Comparison of ENCODE assay signal across 10 mouse cellular contexts in the genomic region with DNA sequence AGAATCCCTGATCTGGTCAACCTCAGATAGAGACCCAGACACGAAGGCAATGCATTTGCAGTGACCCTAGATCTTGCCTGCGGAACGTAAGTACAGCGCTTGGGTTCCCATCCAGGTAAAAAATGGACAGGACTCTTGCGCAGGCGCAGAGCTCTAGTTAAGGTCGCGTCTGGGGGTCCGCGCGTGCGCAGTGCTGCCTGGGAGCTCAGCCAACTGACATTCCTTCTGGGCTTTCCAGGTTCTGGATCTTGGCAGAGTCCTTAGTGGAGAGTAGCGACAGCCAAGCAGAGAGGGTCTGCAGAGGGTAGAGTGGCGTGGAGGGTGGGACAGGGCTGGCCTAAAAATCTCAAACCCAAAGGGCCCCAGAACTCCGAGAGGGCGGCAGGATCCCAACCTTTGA. TPM values are rescaled to one million over a fixed set of nuclear protein-coding genes. Genes with fewer than 3 reads are reported as not detected.
DNase-seq lines count a peak whose midpoint lies in the region; ATAC-seq and TF ChIP-seq lines count a peak whose summit lies in the region.
"Had no signal": no experiment of that assay in that cellular context is flagged by ENCODE, and none has a peak within 500 bp of the region (broad histone marks: within the 10 kb centered on the region; RNA-seq: fewer than 3 reads in every experiment).

No protein-coding gene starts in this region.

- H3K27me3 ChIP-seq in midbrain, embryonic 15.5 days (replicated peaks): peaks cover 10% of the 10 kb centered on the region; the same call in 1 of the 2 replicates
- H3K27me3 ChIP-seq: liver, embryonic 13.5 days had no signal

- ATAC-seq in cerebellum, adult (ENCODE audit: insufficient number of reproducible peaks, low FRiP score, low TSS enrichment): no peak
- ATAC-seq in midbrain, embryonic 15.5 days (replicated peaks): peak; percentile 62

- 14% methylated on average over 16 of the region's 16 CpGs for WGBS in midbrain, embryonic 15.5 days

- H3K4me3 ChIP-seq in layer of hippocampus, adult 2 months: peak overlapping the region; percentile 31
- peak overlapping the region; percentile 33 for H3K4me3 ChIP-seq in midbrain, embryonic 15.5 days
- no peak overlapping the region for H3K4me3 ChIP-seq in gastrocnemius, adult 2 months
- H3K4me3 ChIP-seq: liver, embryonic 13.5 days; stomach, embryonic 15.5 days had no signal

- H3K9me3 ChIP-seq in midbrain, embryonic 15.5 days: no peaks in the 10 kb centered on the region
- H3K9me3 ChIP-seq: liver, embryonic 13.5 days; stomach, embryonic 15.5 days had no signal

- H3K4me2 ChIP-seq in midbrain, embryonic 15.5 days: peak overlapping the region; percentile 54
- H3K4me2 ChIP-seq: liver, embryonic 13.5 days; stomach, embryonic 15.5 days had no signal

- intact Hi-C loops in gastrocnemius, adult 2 months (cut with DNase I): no loop called here

- H3K27ac ChIP-seq in layer of hippocampus, adult 2 months: peak overlapping the region; percentile 75
- peak overlapping the region; percentile 66 for H3K27ac ChIP-seq in midbrain, embryonic 15.5 days
- no peak overlapping the region for H3K27ac ChIP-seq in gastrocnemius, adult 2 months
- H3K27ac ChIP-seq: liver, embryonic 13.5 days; stomach, embryonic 15.5 days had no signal

- peak overlapping the region; percentile 15; the same call in 1 of the 2 replicates for H3K9ac ChIP-seq in midbrain, embryonic 15.5 days
- H3K9ac ChIP-seq: liver, embryonic 13.5 days; stomach, embryonic 15.5 days had no signal

- peaks cover 12% of the 10 kb centered on the region for H3K4me1 ChIP-seq in midbrain, embryonic 15.5 days
- H3K4me1 ChIP-seq: liver, embryonic 13.5 days; stomach, embryonic 15.5 days had no signal

- DNase-seq in cerebellum, adult 11 months: peak; percentile 50
- DNase-seq in embryo, embryonic 11 days: peak; percentile 73
- peak; percentile 50 to 71 for DNase-seq in layer of hippocampus, adult 2 months (ENCODE audit: low spot score in 2 of 2)
- DNase-seq in gastrocnemius, adult 2 months: no peak
- DNase-seq in spleen, postnatal 14 days (ENCODE audit: low spot score in 2 of 2): no peak
- no peak for DNase-seq in spleen, adult 12 weeks (ENCODE audit: low spot score)
- DNase-seq: liver, embryonic 13.5 days had no signal

- TF ChIP-seq CTCF in layer of hippocampus, adult 2 months (conservative IDR thresholded peaks at IDR 0.05): no peak
- TF ChIP-seq CTCF in gastrocnemius, adult 2 months (IDR thresholded peaks at IDR 0.05): no peak

- H3K36me3 ChIP-seq in midbrain, embryonic 15.5 days (replicated peaks): no peaks in the 10 kb centered on the region
- H3K36me3 ChIP-seq: liver, embryonic 13.5 days; stomach, embryonic 15.5 days had no signal

RNA-seq across cellular contexts. Expression of gene Vwa5b1, which starts 41.9 kb away (rescaled TPM):
- 1 to 10 TPM; 2.0 to 3.3 TPM for total RNA-seq in layer of hippocampus, adult 2 months (2021)
- 1.9 and 2.4 TPM in 2 replicates for polyA plus RNA-seq in midbrain, embryonic 15.5 days (2015; fragmentation: Nextera tagmentation; extraction: Ambion mirVana)
- total RNA-seq in gastrocnemius, adult 2 months (2021): not detected
- polyA plus RNA-seq: liver, embryonic 13.5 days had no signal

RNA-seq across cellular contexts. Expression of gene Pla2g2c, which starts 47.0 kb away (rescaled TPM):
- not detected for total RNA-seq in layer of hippocampus, adult 2 months (2021)
- polyA plus RNA-seq in midbrain, embryonic 15.5 days (2015; fragmentation: Nextera tagmentation; extraction: Ambion mirVana): 0.74 and 1.1 TPM in 2 replicates
- not detected for total RNA-seq in gastrocnemius, adult 2 months (2021)
- polyA plus RNA-seq: liver, embryonic 13.5 days had no signal

RNA-seq across cellular contexts. Expression of gene Ubxn10, which starts 59.4 kb away (rescaled TPM):
- 1 to 10 TPM; 1.9 to 2.1 TPM for total RNA-seq in layer of hippocampus, adult 2 months (2021)
- 4.3 and 4.7 TPM in 2 replicates for polyA plus RNA-seq in midbrain, embryonic 15.5 days (2015; fragmentation: Nextera tagmentation; extraction: Ambion mirVana)
- total RNA-seq in gastrocnemius, adult 2 months (2021): under 1 TPM in 1 of 2 experiments, not detected in 1; 0.20 TPM

Comparison
In these comparisons a context has a peak if more than half of its experiments do, and no peak if none do; other contexts are left out.
1. DNase-seq: peak in cerebellum, adult 11 months (single experiment), embryo, embryonic 11 days (single experiment) and layer of hippocampus, adult 2 months (2 of 2); none in gastrocnemius, adult 2 months (single experiment), spleen, postnatal 14 days (0 of 2) and spleen, adult 12 weeks (single experiment).